Mouse (Mus musculus) adrenal gland, adult 18-20 months (tissue): ENCODE data around the gene Lamb3. TPM values are rescaled to one million over a fixed set of nuclear protein-coding genes. Genes with fewer than 3 reads are reported as not detected.
"Not testable (repeated sequence)": the region's sequence is repeated elsewhere in the genome, so short reads cannot be mapped to it uniquely, and the experiment has no call there.

ENCODE experiments used
- DNase-seq, 2 experiments: peaks; one replicate each; pipeline ENCODE4 v3.0.0; 2021 to 2022; ENCODE audit warnings: low spot score in 2 of 2
- total RNA-seq, 2 experiments: library from RNA; stranded (reverse); gene quantifications; 1 replicate in 1 of 2; 2 replicates in 1 of 2; pipeline ENCODE4 v1.2.3; 2021

The Lamb3 gene
- total RNA-seq, 2 experiments from 2014 or later, result 0.86 to 1.5 TPM

DNA sequence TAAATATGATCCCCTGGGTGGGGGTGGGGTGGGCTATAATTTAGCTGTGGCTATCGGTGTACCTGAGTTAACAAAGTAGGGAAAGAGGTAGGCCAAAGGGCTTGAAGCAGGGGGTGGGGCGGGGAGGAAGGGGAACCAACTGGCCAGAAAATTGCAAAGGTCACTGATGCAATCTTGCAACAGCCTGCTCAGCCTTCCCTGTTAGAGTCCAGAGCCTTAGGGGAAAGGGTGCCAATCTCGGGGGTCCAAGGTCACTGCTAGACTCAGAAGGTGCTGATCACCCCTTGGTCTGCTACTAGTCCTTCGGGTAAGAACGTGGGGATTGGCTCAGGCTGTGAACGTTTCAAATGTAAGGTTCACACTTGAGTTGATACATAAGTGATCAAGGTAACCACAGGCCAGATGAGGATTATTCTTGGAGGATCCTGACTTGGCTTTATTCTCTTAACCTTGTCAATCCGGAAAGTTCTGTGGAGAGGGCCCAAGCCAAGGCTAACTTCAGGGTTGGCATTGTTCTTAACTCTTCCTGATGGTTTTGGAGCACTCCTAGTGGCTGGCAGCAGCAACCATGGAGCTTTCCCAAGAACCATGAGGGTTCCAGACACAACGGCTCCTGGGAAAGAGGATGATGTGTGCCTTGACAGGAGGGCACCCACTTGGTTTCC, 67.0 kb downstream of the Lamb3 start:
- DNase-seq, result no peak

DNA sequence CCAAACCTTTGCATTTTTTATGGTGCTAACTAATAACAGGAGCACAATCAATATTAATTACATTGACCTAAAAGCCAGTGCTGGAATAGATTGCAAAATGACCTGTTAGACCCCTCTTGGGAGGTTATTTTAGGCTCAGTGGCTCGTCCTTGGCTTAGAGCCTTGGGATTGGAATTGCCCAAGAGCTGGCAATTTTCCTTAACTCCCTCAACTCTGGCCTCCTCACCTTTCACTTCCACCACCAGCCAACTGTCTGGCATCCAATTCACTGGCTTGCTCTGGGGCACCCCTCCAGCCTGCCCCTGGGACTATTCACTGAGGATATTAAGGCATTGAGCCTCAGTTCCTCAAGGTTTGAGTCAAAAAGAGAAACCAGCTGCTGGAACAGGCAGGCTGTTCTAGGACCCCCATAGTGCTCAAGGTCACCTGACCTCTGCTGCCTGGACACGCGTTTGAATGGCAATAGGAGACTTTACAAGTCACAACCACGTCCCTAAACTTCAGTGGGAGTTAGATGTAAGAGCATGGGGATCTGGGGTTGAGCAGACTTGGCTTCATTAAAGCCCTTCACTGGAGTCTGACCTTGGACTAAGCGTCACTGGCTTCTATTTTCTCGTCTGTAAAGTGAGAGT, 71.0 kb downstream of the Lamb3 start:
- DNase-seq, result peak in 1 of 2 experiments; percentile 48

DNA sequence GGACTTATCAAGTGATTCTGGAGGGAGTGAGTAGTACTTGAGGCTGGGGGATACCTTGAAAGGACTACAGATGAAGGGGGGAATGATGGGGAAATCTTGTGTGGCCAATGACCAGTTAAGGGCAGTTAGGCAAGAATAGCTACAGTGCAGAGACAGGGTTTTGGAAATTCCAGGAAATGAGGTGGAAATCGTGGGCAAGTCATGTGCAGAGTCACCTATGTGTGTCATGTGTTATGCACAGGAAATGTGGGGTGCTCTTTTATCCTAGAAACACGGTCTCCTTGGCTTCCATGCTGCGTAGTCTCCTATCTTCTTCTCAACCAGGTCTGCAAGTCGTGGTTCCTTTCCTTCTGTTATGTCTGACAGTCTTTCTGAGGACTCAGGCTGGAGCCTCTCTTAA, 72.0 kb downstream of the Lamb3 start:
- DNase-seq, result no peak

GRCm38 (mm10) chr1:193281344-193281743, 73.8 kb downstream of the Lamb3 start:
- DNase-seq, result no peak

- DNase-seq, result no peak
Observed at GRCm38 (mm10) chr1:193284228-193284779, 76.8 kb downstream of the Lamb3 start.

- DNase-seq, result not testable (repeated sequence)
Observed at GRCm38 (mm10) chr1:193285766-193286325, 78.3 kb downstream of the Lamb3 start.

GRCm38 (mm10) chr1:193287578-193287977, 80.1 kb downstream of the Lamb3 start:
- DNase-seq, result no peak

- DNase-seq, result no peak
Observed at GRCm38 (mm10) chr1:193289076-193289475, 81.6 kb downstream of the Lamb3 start.

- DNase-seq, result no peak
Observed at GRCm38 (mm10) chr1:193289914-193290313, 82.4 kb downstream of the Lamb3 start.

DNA sequence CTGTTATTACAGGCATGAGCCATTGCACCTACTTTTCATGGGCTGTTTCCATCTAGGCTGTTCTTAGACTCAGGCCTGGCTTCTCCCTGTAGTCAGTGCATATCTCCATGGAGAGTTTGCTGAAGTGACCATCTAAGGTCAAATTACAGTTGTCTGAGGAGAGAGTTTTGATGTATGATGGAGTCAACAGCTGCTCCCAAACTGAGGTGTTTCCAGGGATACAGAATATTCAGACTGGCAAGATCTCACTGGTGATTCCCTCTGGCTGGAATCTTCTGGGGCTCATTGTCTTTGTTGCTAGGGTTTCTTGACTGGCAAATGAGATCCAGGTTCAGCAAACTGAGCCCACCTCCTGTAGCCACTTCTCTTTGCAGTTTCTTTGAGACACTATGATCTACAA, 83.2 kb downstream of the Lamb3 start:
- DNase-seq, result no peak

DNA sequence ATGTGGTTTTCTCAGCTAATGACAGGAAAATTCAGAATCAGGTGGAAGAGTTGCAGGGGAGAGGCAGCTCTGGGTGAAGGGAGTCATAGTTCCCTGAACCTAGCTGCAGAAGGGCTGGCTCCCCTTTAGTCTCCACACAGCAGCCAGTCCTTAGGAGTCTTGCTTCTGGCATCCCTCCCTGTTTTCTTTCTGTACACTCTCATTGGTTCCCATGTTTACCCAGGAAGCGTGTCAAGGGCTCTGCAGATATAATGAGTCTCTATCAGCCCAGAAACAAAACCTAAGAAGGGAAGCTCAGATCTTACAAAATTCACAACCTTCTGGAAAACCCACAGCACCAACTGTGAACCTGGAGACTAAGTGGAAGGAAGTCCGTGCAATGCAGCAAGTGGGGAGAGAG, 85.5 kb downstream of the Lamb3 start:
- no peak for DNase-seq

DNA sequence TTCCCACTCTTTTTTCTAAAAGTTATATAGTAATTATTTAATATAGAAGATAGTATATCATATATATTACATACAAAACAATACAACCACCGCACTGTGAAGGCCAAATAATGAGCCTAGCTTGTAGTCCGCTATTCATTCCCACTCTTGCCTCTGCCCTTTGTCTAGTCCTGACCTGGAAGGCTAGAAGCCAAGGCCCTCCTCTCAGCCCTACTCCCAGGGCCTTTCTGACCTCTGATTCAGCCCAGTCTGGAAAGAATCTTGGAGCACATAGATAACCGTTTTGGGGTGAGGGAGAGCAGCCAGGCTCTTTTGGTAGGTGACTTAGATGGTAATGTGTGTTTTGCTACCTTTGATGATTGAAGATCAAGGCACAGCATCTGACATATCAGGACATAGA, 86.4 kb downstream of the Lamb3 start:
- no peak for DNase-seq

DNA sequence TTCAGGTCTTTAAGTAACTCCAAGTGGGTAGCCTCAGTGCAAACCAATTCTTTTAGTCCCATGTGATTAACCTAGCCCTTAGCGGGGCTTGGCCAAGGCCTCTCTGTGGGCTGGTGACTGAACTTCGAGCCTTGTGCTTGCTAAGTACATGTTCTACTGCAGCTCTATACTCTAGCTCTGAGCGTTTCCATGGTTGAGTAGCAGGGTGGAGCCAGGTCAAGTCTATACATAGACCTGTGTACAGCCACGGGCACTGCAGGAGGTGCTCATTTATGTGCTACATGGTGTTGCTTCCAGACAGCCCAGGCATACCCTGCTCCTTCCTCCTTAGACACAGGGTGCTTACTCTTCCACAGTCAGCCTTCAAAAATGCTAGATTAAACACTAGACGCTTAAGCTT, 88.4 kb downstream of the Lamb3 start:
- no peak for DNase-seq

- DNase-seq, result no peak
Observed at GRCm38 (mm10) chr1:193298141-193298765, 90.8 kb downstream of the Lamb3 start.

GRCm38 (mm10) chr1:193299995-193300394, 92.5 kb downstream of the Lamb3 start:
- no peak for DNase-seq

DNA sequence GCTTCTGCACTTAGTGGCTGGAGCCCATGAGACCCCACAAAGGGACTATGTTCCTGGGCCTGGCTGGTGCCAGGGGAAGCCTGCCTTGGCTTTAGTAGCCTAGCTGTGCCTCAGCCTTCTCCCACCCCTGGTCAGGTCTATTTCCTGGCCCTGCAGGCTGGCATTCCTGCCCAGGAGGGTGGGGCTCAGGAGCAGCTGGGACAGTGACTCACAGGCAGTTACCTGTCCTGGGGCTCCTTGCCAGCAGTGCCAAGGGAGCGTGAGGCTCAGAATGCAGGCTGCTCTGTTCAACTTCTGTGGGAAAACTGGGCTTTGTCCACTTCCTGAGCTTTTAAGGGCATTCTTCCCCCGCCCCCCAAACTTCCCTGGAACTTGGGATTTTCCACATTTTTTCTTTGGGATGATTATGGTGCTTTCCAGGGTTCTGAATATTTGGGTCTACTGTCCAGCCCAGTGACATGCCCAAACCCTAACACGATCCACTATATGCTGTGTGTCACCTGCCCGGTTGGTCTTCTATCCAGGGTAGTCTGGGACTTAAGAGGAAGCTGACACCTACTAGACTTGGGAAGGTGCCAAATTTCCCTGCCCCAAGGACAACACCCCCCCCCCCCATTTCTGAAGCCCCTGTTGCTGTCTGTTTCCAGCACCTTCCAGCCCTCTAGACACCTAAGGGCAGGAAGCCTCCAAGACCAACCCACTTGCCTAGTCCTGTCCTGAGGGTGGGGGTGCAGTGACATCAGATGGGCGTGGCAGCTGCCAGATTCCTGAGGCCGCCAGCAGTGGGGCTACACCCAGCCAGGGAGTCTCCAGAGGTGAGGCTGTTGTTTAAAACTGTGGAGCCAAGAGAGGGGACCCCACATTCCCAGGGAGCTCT, 94.0 kb downstream of the Lamb3 start:
- no peak for DNase-seq

DNA sequence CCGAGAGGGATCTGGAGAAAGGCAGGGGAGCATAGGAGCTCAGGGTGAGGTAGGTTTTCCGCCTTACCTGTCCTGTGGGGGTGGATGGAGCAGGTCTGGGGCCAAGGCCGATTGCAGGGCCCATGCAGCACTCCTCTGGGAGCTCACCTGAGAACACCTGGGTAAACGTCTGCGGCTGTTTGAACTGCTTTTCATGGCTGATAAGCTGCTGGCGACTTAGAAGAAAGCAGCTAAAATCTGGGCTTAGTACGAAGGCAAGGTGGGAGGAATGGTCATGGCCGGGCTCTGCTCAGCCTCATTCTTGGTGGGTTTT, 94.5 kb downstream of the Lamb3 start:
- DNase-seq, result no peak

DNA sequence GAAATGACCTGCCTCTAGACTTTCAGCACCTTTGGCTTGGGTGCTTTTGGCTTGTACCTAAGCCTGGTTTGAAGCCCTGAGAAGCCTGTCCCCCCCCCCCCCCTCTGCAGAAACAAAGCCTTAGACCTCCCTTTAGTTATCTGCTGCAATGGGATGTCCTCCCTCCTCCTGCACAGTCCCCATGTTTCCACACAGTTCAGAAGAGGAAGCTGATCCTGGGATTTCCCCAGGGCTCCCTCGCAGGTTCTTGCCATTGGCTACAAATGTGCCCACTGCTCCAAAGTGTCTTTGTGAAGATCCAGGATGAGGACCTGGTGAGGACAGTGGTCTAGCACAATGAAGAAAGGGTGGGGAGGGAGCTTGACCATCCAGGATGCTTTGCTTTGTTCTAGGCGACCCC, 95.6 kb downstream of the Lamb3 start:
- no peak for DNase-seq

DNA sequence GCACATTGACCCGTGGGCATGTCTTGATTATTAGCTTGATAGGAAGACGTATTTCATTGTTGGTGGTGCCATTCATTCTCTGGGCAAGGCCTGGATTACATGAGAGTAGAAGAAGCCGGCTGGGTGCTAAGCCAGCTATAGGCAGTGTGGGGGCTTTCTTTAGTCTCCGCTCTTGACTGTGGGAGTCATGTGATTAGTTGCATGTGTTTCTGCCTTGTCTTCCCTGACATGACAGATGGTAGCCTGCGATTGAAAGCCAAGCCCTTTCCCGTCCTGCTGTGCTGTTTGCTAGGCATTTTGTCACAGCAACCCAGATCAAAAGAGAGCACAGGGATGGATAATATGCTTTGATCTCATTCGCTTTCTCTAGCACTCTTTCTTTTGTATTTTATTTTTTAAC, 97.9 kb downstream of the Lamb3 start:
- DNase-seq, result no peak

- no peak for DNase-seq
Observed at GRCm38 (mm10) chr1:193306832-193307231, 99.3 kb downstream of the Lamb3 start.
